Mouse (Mus musculus) bone marrow macrophage, adult 2 months (primary cell): ENCODE measurements at regions not wholly inside any gene's neighbourhood (a gene's known extent, or its start where the extent isn't known, plus 50 kb on each side); places are given as distances from the start of the nearest gene placed in this dataset.

Experiments
- CTCF ChIP-seq: IDR thresholded peaks from 2 replicates; pipeline ENCODE4 v1.5.1; 2012; ENCODE audit warnings: low read depth, mild to moderate bottlenecking, low read length, moderate library complexity
- POLR2A ChIP-seq: IDR thresholded peaks from 2 replicates; pipeline ENCODE4 v1.6.1; 2012; ENCODE audit warnings: mild to moderate bottlenecking, low read depth, low read length, borderline replicate concordance

DNA sequence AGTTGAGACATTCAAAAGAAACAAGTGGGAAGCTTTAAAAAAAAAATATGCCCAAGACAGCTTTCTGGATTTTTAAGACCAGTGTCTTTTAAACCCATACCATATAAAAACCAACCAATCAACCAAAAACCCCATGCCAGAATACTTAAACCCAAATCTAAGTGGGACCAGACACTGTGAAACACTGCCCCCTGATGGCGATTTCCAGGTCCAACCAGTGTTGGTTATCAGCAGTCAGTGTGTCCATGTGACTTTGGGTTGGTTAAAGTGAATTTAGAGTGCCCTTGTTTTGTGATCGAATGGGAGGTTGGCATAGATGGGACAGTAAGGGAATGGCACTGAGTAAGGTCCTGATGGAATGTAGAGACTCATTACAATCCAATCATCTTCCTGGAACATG, 152.2 kb downstream of the Ibtk start:
- TF ChIP-seq CTCF: no peak
- TF ChIP-seq POLR2A: no peak
